ENCODE assay signal across 11 mouse cellular contexts in the genomic region with DNA sequence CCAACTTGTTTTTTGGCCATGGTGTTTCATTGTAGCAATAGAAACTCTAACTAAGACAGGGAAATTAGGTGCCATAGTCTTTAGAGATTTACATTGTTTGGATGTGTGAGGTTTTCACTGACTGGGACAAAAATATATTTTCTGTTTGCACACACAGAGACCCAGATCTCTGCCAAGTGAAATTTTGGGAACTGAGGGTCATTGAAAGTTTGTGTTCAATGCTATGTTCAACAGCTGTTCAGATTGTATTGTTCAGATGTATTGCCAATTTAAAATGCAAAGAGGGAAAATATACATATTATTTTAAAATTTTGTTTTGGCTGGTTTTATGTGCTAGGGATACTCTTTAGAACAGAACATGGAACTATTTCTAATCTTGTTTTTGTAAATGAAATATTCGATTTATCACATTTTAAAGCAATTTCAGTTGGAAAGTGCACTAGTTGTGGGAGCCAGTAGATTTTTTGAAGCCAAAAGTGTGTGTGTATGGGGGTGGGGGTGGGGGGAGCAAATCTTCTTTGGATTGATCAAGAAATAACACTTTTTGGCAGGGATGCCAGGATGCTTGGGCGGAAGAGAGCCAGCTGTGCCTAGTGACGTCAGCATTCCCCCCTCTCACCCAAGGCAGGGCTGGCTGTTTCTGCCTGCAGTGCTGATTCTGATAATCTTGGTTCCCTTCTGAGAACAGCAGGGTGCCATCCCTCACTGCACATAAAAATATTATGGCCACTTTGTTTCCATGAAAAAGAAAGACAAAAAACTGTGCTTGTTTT. TPM values are rescaled to one million over a fixed set of nuclear protein-coding genes. Genes with fewer than 3 reads are reported as not detected.
DNase-seq lines count a peak whose midpoint lies in the region; ATAC-seq and TF ChIP-seq lines count a peak whose summit lies in the region.
"Had no signal": no experiment of that assay in that cellular context is flagged by ENCODE, and none has a peak within 500 bp of the region (broad histone marks: within the 10 kb centered on the region; RNA-seq: fewer than 3 reads in every experiment).

No protein-coding gene starts in this region.

- no peak overlapping the region for H3K27ac ChIP-seq in forebrain, embryonic 14.5 days (ENCODE audit: low read depth, low read length)
- no peak overlapping the region for H3K27ac ChIP-seq in forebrain, embryonic 10.5 days
- H3K27ac ChIP-seq in left cerebral cortex, adult 2 months, result no peak overlapping the region; the same call in 1 of the 2 replicates
- no peak overlapping the region for H3K27ac ChIP-seq in liver, embryonic 12.5 days
- H3K27ac ChIP-seq in hindbrain, embryonic 13.5 days, result no peak overlapping the region
- H3K27ac ChIP-seq: embryonic facial prominence, embryonic 12.5 days had no signal

- no peak overlapping the region for H3K4me3 ChIP-seq in forebrain, embryonic 14.5 days (ENCODE audit: low read depth, low read length)
- H3K4me3 ChIP-seq in forebrain, embryonic 10.5 days, result no peak overlapping the region
- H3K4me3 ChIP-seq in left cerebral cortex, adult 2 months, result no peak overlapping the region
- no peak overlapping the region for H3K4me3 ChIP-seq in liver, embryonic 12.5 days
- H3K4me3 ChIP-seq in hindbrain, embryonic 13.5 days, result no peak overlapping the region
- H3K4me3 ChIP-seq: embryonic facial prominence, embryonic 12.5 days had no signal

- no peak overlapping the region for H3K9ac ChIP-seq in forebrain, embryonic 14.5 days (ENCODE audit: low read length)
- no peak overlapping the region for H3K9ac ChIP-seq in liver, embryonic 12.5 days
- no peak overlapping the region for H3K9ac ChIP-seq in hindbrain, embryonic 13.5 days
- H3K9ac ChIP-seq: embryonic facial prominence, embryonic 12.5 days had no signal

- no peak for TF ChIP-seq CTCF in left cerebral cortex, adult 2 months (IDR thresholded peaks at IDR 0.05)

- WGBS in forebrain, embryonic 14.5 days, result 61% methylated on average over 3 of the region's 3 CpGs
- 84% methylated on average over 3 of the region's 3 CpGs for WGBS in forebrain, embryonic 10.5 days
- 62% methylated on average over 3 of the region's 3 CpGs for WGBS in liver, embryonic 12.5 days (ENCODE audit: insufficient replicate concordance)
- 70% methylated on average over 3 of the region's 3 CpGs for WGBS in hindbrain, embryonic 13.5 days

- H3K27me3 ChIP-seq in forebrain, embryonic 14.5 days (replicated peaks; ENCODE audit: control insufficient read depth, insufficient read depth, low read length), result no peaks in the 10 kb centered on the region
- H3K27me3 ChIP-seq in forebrain, embryonic 10.5 days (ENCODE audit: poor library complexity, severe bottlenecking), result no peaks in the 10 kb centered on the region
- no peaks in the 10 kb centered on the region for H3K27me3 ChIP-seq in liver, embryonic 12.5 days (replicated peaks)
- H3K27me3 ChIP-seq in hindbrain, embryonic 13.5 days, result no peaks in the 10 kb centered on the region
- H3K27me3 ChIP-seq: embryonic facial prominence, embryonic 12.5 days had no signal

- intact Hi-C loops in left cerebral cortex, adult 2 months (cut with DNase I), result no loop called here

- no peak overlapping the region for H3K4me2 ChIP-seq in forebrain, embryonic 14.5 days (ENCODE audit: low read length)
- no peak overlapping the region for H3K4me2 ChIP-seq in liver, embryonic 12.5 days
- H3K4me2 ChIP-seq in hindbrain, embryonic 13.5 days, result no peak overlapping the region
- H3K4me2 ChIP-seq: embryonic facial prominence, embryonic 12.5 days had no signal

- no peak for ATAC-seq in forebrain, embryonic 14.5 days
- ATAC-seq in liver, embryonic 12.5 days, result no peak
- no peak for ATAC-seq in hindbrain, embryonic 13.5 days (ENCODE audit: low FRiP score)
- ATAC-seq: inflammation-experienced regulatory T-cells, adult 6 months had no signal

- no peaks in the 10 kb centered on the region for H3K36me3 ChIP-seq in forebrain, embryonic 14.5 days (ENCODE audit: control insufficient read depth, insufficient read depth, low read length)
- no peaks in the 10 kb centered on the region for H3K36me3 ChIP-seq in forebrain, embryonic 10.5 days (replicated peaks)
- no peaks in the 10 kb centered on the region for H3K36me3 ChIP-seq in liver, embryonic 12.5 days
- no peaks in the 10 kb centered on the region for H3K36me3 ChIP-seq in hindbrain, embryonic 13.5 days
- H3K36me3 ChIP-seq: embryonic facial prominence, embryonic 12.5 days had no signal

- DNase-seq in forebrain, embryonic 14.5 days (ENCODE audit: low spot score), result peak; percentile 71
- DNase-seq in forebrain, embryonic 10.5 days (ENCODE audit: extremely low spot score, low spot score), result no peak
- peak; percentile 25 to 62 for DNase-seq in layer of hippocampus, adult 18-20 months (ENCODE audit: low spot score in 2 of 2)
- no peak for DNase-seq in layer of hippocampus, adult 9-10 months (ENCODE audit: low spot score)
- peak; percentile 30 to 46 for DNase-seq in left cerebral cortex, adult 2 months (ENCODE audit: extremely low spot score in 1 of 2, low spot score in 2 of 2)
- peak; percentile 57 to 74 for DNase-seq in right cerebral cortex, adult 2 months (ENCODE audit: low spot score in 2 of 2)

- H3K4me1 ChIP-seq in forebrain, embryonic 14.5 days (ENCODE audit: control insufficient read depth, insufficient read depth, low read length), result no peaks in the 10 kb centered on the region
- no peaks in the 10 kb centered on the region for H3K4me1 ChIP-seq in forebrain, embryonic 10.5 days
- H3K4me1 ChIP-seq in liver, embryonic 12.5 days, result no peaks in the 10 kb centered on the region
- H3K4me1 ChIP-seq in hindbrain, embryonic 13.5 days (replicated peaks), result no peaks in the 10 kb centered on the region
- H3K4me1 ChIP-seq: embryonic facial prominence, embryonic 12.5 days had no signal

- no peaks in the 10 kb centered on the region for H3K9me3 ChIP-seq in forebrain, embryonic 14.5 days (replicated peaks; ENCODE audit: control insufficient read depth, low read length)
- peaks cover 6% of the 10 kb centered on the region; the same call in 1 of the 2 replicates for H3K9me3 ChIP-seq in forebrain, embryonic 10.5 days
- no peaks in the 10 kb centered on the region for H3K9me3 ChIP-seq in liver, embryonic 12.5 days (replicated peaks)
- peaks cover 7% of the 10 kb centered on the region for H3K9me3 ChIP-seq in hindbrain, embryonic 13.5 days

RNA-seq across cellular contexts. Expression of a gene that starts 28.6 kb away (rescaled TPM):
- polyA plus RNA-seq in forebrain, embryonic 14.5 days (2014; fragmentation: Nextera tagmentation; extraction: Ambion mirVana), result 6.2 and 9.2 TPM in 2 replicates
- polyA plus RNA-seq in forebrain, embryonic 10.5 days (2016; fragmentation: Nextera tagmentation; extraction: Ambion mirVana), result 2.1 and 2.7 TPM in 2 replicates
- 100 to 1,000 TPM; 389 to 433 TPM for total RNA-seq in layer of hippocampus, adult 18-20 months (2021)
- total RNA-seq in left cerebral cortex, adult 2 months (2021), result 100 to 1,000 TPM; 442 to 451 TPM
- polyA plus RNA-seq in liver, embryonic 12.5 days (2016; fragmentation: Nextera tagmentation; extraction: Ambion mirVana), result 3.6 and 3.8 TPM in 2 replicates
- 16.7 and 17.8 TPM in 2 replicates for polyA plus RNA-seq in hindbrain, embryonic 13.5 days (2015; fragmentation: Nextera tagmentation; extraction: Ambion mirVana)
- total RNA-seq: megakaryocyte-erythroid progenitor cell, adult 5-6 weeks had no signal

Comparison
In these comparisons a context has a peak if more than half of its experiments do, and no peak if none do; other contexts are left out.
1. DNase-seq: peak in forebrain, embryonic 14.5 days (single experiment), layer of hippocampus, adult 18-20 months (2 of 2), left cerebral cortex, adult 2 months (2 of 2) and right cerebral cortex, adult 2 months (2 of 2); none in forebrain, embryonic 10.5 days (single experiment) and layer of hippocampus, adult 9-10 months (single experiment).